Mouse (Mus musculus): ENCODE data around the gene Pld4. TPM values are rescaled to one million over a fixed set of nuclear protein-coding genes. Genes with fewer than 3 reads are reported as not detected.
A peak's percentile ranks its signal among the peaks of the same experiment; 100 is the strongest.

Pld4 gene
- polyA plus RNA-seq, 1 experiment from 2014 or later = 1.7 TPM

- ATAC-seq (replicated peaks; ENCODE audit: insufficient number of reproducible peaks, low FRiP score, low TSS enrichment) = no peak
- no peaks in the 10 kb centered on the region for H3K9me3 ChIP-seq (replicated peaks; ENCODE audit: control insufficient read depth, low read length)
- H3K27ac ChIP-seq (ENCODE audit: low read depth, low read length) = no peak overlapping the region
- no peaks in the 10 kb centered on the region for H3K36me3 ChIP-seq (ENCODE audit: control insufficient read depth, insufficient read depth, low read length)
- WGBS (ENCODE audit: insufficient replicate concordance) = 54% methylated on average over 6 of the region's 6 CpGs
- no peak overlapping the region for H3K4me3 ChIP-seq (ENCODE audit: low read depth, low read length)
- H3K27me3 ChIP-seq (ENCODE audit: control insufficient read depth, insufficient read depth, low read length) = peaks cover 20% of the 10 kb centered on the region
- H3K4me1 ChIP-seq (ENCODE audit: control insufficient read depth, insufficient read depth, low read length) = peaks cover 24% of the 10 kb centered on the region
- no peak overlapping the region for H3K4me2 ChIP-seq
- H3K9ac ChIP-seq (ENCODE audit: low read depth, low read length) = no peak overlapping the region
Observed at GRCm38 (mm10) chr12:112806044-112806443, 45.6 kb downstream of the Pld4 start.

- no peak overlapping the region for H3K9ac ChIP-seq (ENCODE audit: low read depth, low read length)
Observed at GRCm38 (mm10) chr12:112807796-112808195, 47.3 kb downstream of the Pld4 start.

GRCm38 (mm10) chr12:112808212-112808586, 47.7 kb downstream of the Pld4 start:
- peak; percentile 14; the same call in 1 of the 2 replicates for ATAC-seq (replicated peaks; ENCODE audit: insufficient number of reproducible peaks, low FRiP score, low TSS enrichment)
- Histone ChIP-seq H3K27me3 (ENCODE audit: control insufficient read depth, insufficient read depth, low read length) (peaks cover 2% of the 10 kb centered on the region), H3K4me2 (peak overlapping the region; percentile 97), H3K9me3 (replicated peaks; ENCODE audit: control insufficient read depth, low read length) (no peaks in the 10 kb centered on the region), H3K36me3 (ENCODE audit: control insufficient read depth, insufficient read depth, low read length) (no peaks in the 10 kb centered on the region), H3K27ac (ENCODE audit: low read depth, low read length) (no peak overlapping the region), H3K9ac (ENCODE audit: low read depth, low read length) (no peak overlapping the region), H3K4me1 (ENCODE audit: control insufficient read depth, insufficient read depth, low read length) (peaks cover 28% of the 10 kb centered on the region), H3K4me3 (ENCODE audit: low read depth, low read length) (peak overlapping the region; percentile 69)
- 62% methylated on average over 5 of the region's 5 CpGs for whole genome bisulfite sequencing (ENCODE audit: insufficient replicate concordance)

More at GRCm38 (mm10) chr12:112807796-112808195, 47.3 kb downstream of the Pld4 start:
- no peaks in the 10 kb centered on the region for H3K36me3 ChIP-seq (ENCODE audit: control insufficient read depth, insufficient read depth, low read length)
- whole genome bisulfite sequencing (ENCODE audit: insufficient replicate concordance) = 80% methylated on average over 4 of the region's 4 CpGs
- H3K4me1 ChIP-seq (ENCODE audit: control insufficient read depth, insufficient read depth, low read length) = peaks cover 28% of the 10 kb centered on the region
- no peak for ATAC-seq (replicated peaks; ENCODE audit: insufficient number of reproducible peaks, low FRiP score, low TSS enrichment)
- no peak overlapping the region for H3K4me3 ChIP-seq (ENCODE audit: low read depth, low read length)
- no peaks in the 10 kb centered on the region for H3K9me3 ChIP-seq (replicated peaks; ENCODE audit: control insufficient read depth, low read length)
- no peak overlapping the region for H3K27ac ChIP-seq (ENCODE audit: low read depth, low read length)
- peaks cover 6% of the 10 kb centered on the region for H3K27me3 ChIP-seq (ENCODE audit: control insufficient read depth, insufficient read depth, low read length)
- H3K4me2 ChIP-seq = no peak overlapping the region

- Histone ChIP-seq H3K9me3 (replicated peaks; ENCODE audit: control insufficient read depth, low read length) (no peaks in the 10 kb centered on the region), H3K4me1 (ENCODE audit: control insufficient read depth, insufficient read depth, low read length) (peaks cover 28% of the 10 kb centered on the region), H3K27me3 (ENCODE audit: control insufficient read depth, insufficient read depth, low read length) (no peaks in the 10 kb centered on the region; the same call in none of the 2 replicates), H3K9ac (ENCODE audit: low read depth, low read length) (peak within 1 kb of the TSS; percentile 72), H3K27ac (ENCODE audit: low read depth, low read length) (peak within 1 kb of the TSS; percentile 42; the same call in 1 of the 2 replicates), H3K4me3 (ENCODE audit: low read depth, low read length) (peak within 1 kb of the TSS; percentile 69), H3K4me2 (peak within 1 kb of the TSS; percentile 97), H3K36me3 (ENCODE audit: control insufficient read depth, insufficient read depth, low read length) (no peaks in the 10 kb centered on the region)
- 2% methylated on average over 62 of the region's 64 CpGs for WGBS (ENCODE audit: insufficient replicate concordance)
- peak; percentile 85 for ATAC-seq (replicated peaks; ENCODE audit: insufficient number of reproducible peaks, low FRiP score, low TSS enrichment)
Observed at GRCm38 (mm10) chr12:112808587-112809364, 48.3 kb downstream of the Pld4 start, which contains the start of gene Clba1. Gene Clba1 (plus strand): TSS chr12:112808937.

GRCm38 (mm10) chr12:112809641-112810040, 49.2 kb downstream of the Pld4 start:
- Histone ChIP-seq H3K9me3 (replicated peaks; ENCODE audit: control insufficient read depth, low read length) (no peaks in the 10 kb centered on the region), H3K27ac (ENCODE audit: low read depth, low read length) (no peak overlapping the region), H3K9ac (ENCODE audit: low read depth, low read length) (peak overlapping the region; percentile 72), H3K4me1 (ENCODE audit: control insufficient read depth, insufficient read depth, low read length) (peaks cover 28% of the 10 kb centered on the region), H3K4me3 (ENCODE audit: low read depth, low read length) (peak overlapping the region; percentile 69), H3K27me3 (ENCODE audit: control insufficient read depth, insufficient read depth, low read length) (no peaks in the 10 kb centered on the region; the same call in none of the 2 replicates), H3K4me2 (peak overlapping the region; percentile 97), H3K36me3 (ENCODE audit: control insufficient read depth, insufficient read depth, low read length) (no peaks in the 10 kb centered on the region)
- WGBS (ENCODE audit: insufficient replicate concordance) = 22% methylated on average over 8 of the region's 8 CpGs
- ATAC-seq (replicated peaks; ENCODE audit: insufficient number of reproducible peaks, low FRiP score, low TSS enrichment) = no peak

GRCm38 (mm10) chr12:112810092-112810885, 49.8 kb downstream of the Pld4 start:
- H3K27ac ChIP-seq (ENCODE audit: low read depth, low read length) = peak overlapping the region; percentile 73; the same call in 1 of the 2 replicates
- H3K9me3 ChIP-seq (replicated peaks; ENCODE audit: control insufficient read depth, low read length) = no peaks in the 10 kb centered on the region
- no peak for ATAC-seq (replicated peaks; ENCODE audit: insufficient number of reproducible peaks, low FRiP score, low TSS enrichment)
- peaks cover 28% of the 10 kb centered on the region for H3K4me1 ChIP-seq (ENCODE audit: control insufficient read depth, insufficient read depth, low read length)
- 44% methylated on average over 19 of the region's 19 CpGs for WGBS (ENCODE audit: insufficient replicate concordance)
- H3K9ac ChIP-seq (ENCODE audit: low read depth, low read length) = no peak overlapping the region
- no peaks in the 10 kb centered on the region for H3K27me3 ChIP-seq (ENCODE audit: control insufficient read depth, insufficient read depth, low read length)
- peak overlapping the region; percentile 97 for H3K4me2 ChIP-seq
- no peaks in the 10 kb centered on the region for H3K36me3 ChIP-seq (ENCODE audit: control insufficient read depth, insufficient read depth, low read length)
- H3K4me3 ChIP-seq (ENCODE audit: low read depth, low read length) = peak overlapping the region; percentile 69

GRCm38 (mm10) chr12:112813370-112813769, 52.9 kb downstream of the Pld4 start:
- 86% methylated on average over 7 of the region's 7 CpGs for WGBS (ENCODE audit: insufficient replicate concordance)
- Histone ChIP-seq H3K4me3 (ENCODE audit: low read depth, low read length) (no peak overlapping the region), H3K36me3 (ENCODE audit: control insufficient read depth, insufficient read depth, low read length) (0 out of 2 replicates have a peak, but pooled peaks cover 5% of the 10 kb centered on the region), H3K9me3 (replicated peaks; ENCODE audit: control insufficient read depth, low read length) (no peaks in the 10 kb centered on the region), H3K4me2 (no peak overlapping the region), H3K27ac (ENCODE audit: low read depth, low read length) (no peak overlapping the region), H3K9ac (ENCODE audit: low read depth, low read length) (no peak overlapping the region), H3K27me3 (ENCODE audit: control insufficient read depth, insufficient read depth, low read length) (no peaks in the 10 kb centered on the region), H3K4me1 (ENCODE audit: control insufficient read depth, insufficient read depth, low read length) (peaks cover 30% of the 10 kb centered on the region)
- ATAC-seq (replicated peaks; ENCODE audit: insufficient number of reproducible peaks, low FRiP score, low TSS enrichment) = no peak

GRCm38 (mm10) chr12:112814682-112815470, 54.4 kb downstream of the Pld4 start:
- Histone ChIP-seq H3K4me1 (ENCODE audit: control insufficient read depth, insufficient read depth, low read length) (peaks cover 26% of the 10 kb centered on the region), H3K36me3 (ENCODE audit: control insufficient read depth, insufficient read depth, low read length) (peaks cover 15% of the 10 kb centered on the region; the same call in 1 of the 2 replicates)
- 76% methylated on average over 14 of the region's 14 CpGs for WGBS (ENCODE audit: insufficient replicate concordance)

More at GRCm38 (mm10) chr12:112814682-112815470, 54.4 kb downstream of the Pld4 start:
- Histone ChIP-seq H3K4me2 (no peak overlapping the region), H3K9me3 (replicated peaks; ENCODE audit: control insufficient read depth, low read length) (no peaks in the 10 kb centered on the region), H3K27ac (ENCODE audit: low read depth, low read length) (no peak overlapping the region), H3K9ac (ENCODE audit: low read depth, low read length) (no peak overlapping the region), H3K27me3 (ENCODE audit: control insufficient read depth, insufficient read depth, low read length) (no peaks in the 10 kb centered on the region), H3K4me3 (ENCODE audit: low read depth, low read length) (no peak overlapping the region)
- ATAC-seq (replicated peaks; ENCODE audit: insufficient number of reproducible peaks, low FRiP score, low TSS enrichment) = no peak
